Mouse (Mus musculus) erythroblast, embryonic 14.5 days (primary cell): ENCODE results near the gene Syne3.

Source experiments
- GATA1 ChIP-seq: IDR thresholded peaks from 2 replicates; pipeline ENCODE4 v1.6.1; 2012; ENCODE audit warnings: low read length, inconsistent platforms, mixed read lengths
- TAL1 ChIP-seq: IDR thresholded peaks from 3 replicates; pipeline ENCODE4 v1.6.1; 2012; ENCODE audit warnings: low read length, inconsistent platforms, mixed read lengths

- TF ChIP-seq GATA1 (no peak), TAL1 (no peak)
These were observed 119.5 kb downstream of the Syne3 start for GRCm38 (mm10) chr12:104890066-104890465.
